In the genomic region with DNA sequence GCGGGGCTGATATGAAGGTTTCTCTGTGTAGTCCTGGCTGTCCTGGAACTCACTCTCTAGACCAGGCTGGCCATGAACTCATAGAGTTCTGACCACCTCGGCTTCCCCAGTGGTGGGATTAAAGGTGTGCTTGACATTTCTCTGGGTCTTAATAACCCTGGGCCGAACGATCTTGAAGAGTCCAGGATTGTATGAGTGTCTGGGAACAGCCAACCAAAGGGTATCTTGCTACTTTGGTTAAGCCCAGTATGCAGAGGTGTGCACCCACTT, we compare ENCODE assay signal across 9 mouse cellular contexts. TPM values are rescaled to one million over a fixed set of nuclear protein-coding genes. Genes with fewer than 3 reads are reported as not detected.
A peak's percentile ranks its signal among the peaks of the same experiment; 100 is the strongest.
DNase-seq lines count a peak whose midpoint lies in the region; ATAC-seq and TF ChIP-seq lines count a peak whose summit lies in the region.
"Had no signal": no experiment of that assay in that cellular context is flagged by ENCODE, and none has a peak within 500 bp of the region (broad histone marks: within the 10 kb centered on the region; RNA-seq: fewer than 3 reads in every experiment).

No protein-coding gene starts in this region.

- ATAC-seq in megakaryocyte, adult 5-6 weeks (ENCODE audit: poor library complexity, severe bottlenecking) = no peak
- ATAC-seq in heart, embryonic 15.5 days (replicated peaks; ENCODE audit: insufficient number of reproducible peaks, insufficient read depth, low FRiP score, low read depth) = no peak
- ATAC-seq in liver, embryonic 12.5 days = no peak
- no peak for ATAC-seq in stomach, postnatal 0 days (ENCODE audit: low FRiP score, low TSS enrichment)

- peaks cover 62% of the 10 kb centered on the region for H3K4me1 ChIP-seq in megakaryocyte, embryonic 14.5 days
- H3K4me1 ChIP-seq in heart, embryonic 15.5 days (replicated peaks) = peaks cover 44% of the 10 kb centered on the region
- peaks cover 56% of the 10 kb centered on the region for H3K4me1 ChIP-seq in liver, embryonic 12.5 days
- peaks cover 19% of the 10 kb centered on the region for H3K4me1 ChIP-seq in stomach, postnatal 0 days (replicated peaks; ENCODE audit: control insufficient read depth, insufficient read depth)

- peaks cover 31% of the 10 kb centered on the region for H3K27me3 ChIP-seq in megakaryocyte, embryonic 14.5 days (replicated peaks)
- H3K27me3 ChIP-seq in heart, embryonic 15.5 days = no peaks in the 10 kb centered on the region; the same call in 1 of the 2 replicates
- peaks cover 27% of the 10 kb centered on the region for H3K27me3 ChIP-seq in liver, embryonic 12.5 days (replicated peaks)
- H3K27me3 ChIP-seq in stomach, postnatal 0 days (ENCODE audit: control insufficient read depth, insufficient read depth, low read length) = no peaks in the 10 kb centered on the region

- H3K27ac ChIP-seq in heart, embryonic 15.5 days = peak overlapping the region; percentile 94
- no peak overlapping the region for H3K27ac ChIP-seq in liver, embryonic 12.5 days
- H3K27ac ChIP-seq in stomach, postnatal 0 days (replicated peaks) = peak overlapping the region; percentile 92

- WGBS in heart, embryonic 15.5 days = 62% methylated on average over 4 of the region's 4 CpGs
- WGBS in liver, embryonic 12.5 days (ENCODE audit: insufficient replicate concordance) = 56% methylated on average over 4 of the region's 4 CpGs
- WGBS in stomach, postnatal 0 days = 61% methylated on average over 4 of the region's 4 CpGs

- H3K9me3 ChIP-seq in megakaryocyte, embryonic 14.5 days = no peaks in the 10 kb centered on the region
- no peaks in the 10 kb centered on the region for H3K9me3 ChIP-seq in heart, embryonic 15.5 days (replicated peaks)
- H3K9me3 ChIP-seq in liver, embryonic 12.5 days (replicated peaks) = no peaks in the 10 kb centered on the region
- H3K9me3 ChIP-seq in stomach, postnatal 0 days (ENCODE audit: control insufficient read depth, low read length) = no peaks in the 10 kb centered on the region

- no peak for TF ChIP-seq CTCF in stomach, postnatal 0 days (IDR thresholded peaks at IDR 0.05; ENCODE audit: low read depth)

- H3K36me3 ChIP-seq in megakaryocyte, embryonic 14.5 days (replicated peaks; ENCODE audit: low read length) = peaks cover 13% of the 10 kb centered on the region
- no peaks in the 10 kb centered on the region for H3K36me3 ChIP-seq in heart, embryonic 15.5 days
- no peaks in the 10 kb centered on the region for H3K36me3 ChIP-seq in liver, embryonic 12.5 days
- no peaks in the 10 kb centered on the region for H3K36me3 ChIP-seq in stomach, postnatal 0 days (ENCODE audit: control insufficient read depth, insufficient read depth, low read length)

- no peak for TF ChIP-seq EP300 in stomach, postnatal 0 days (optimal IDR thresholded peaks at IDR 0.05)

- H3K9ac ChIP-seq in heart, embryonic 15.5 days = peak overlapping the region; percentile 26
- H3K9ac ChIP-seq in liver, embryonic 12.5 days = no peak overlapping the region
- peak overlapping the region; percentile 54 for H3K9ac ChIP-seq in stomach, postnatal 0 days (ENCODE audit: low read length)

- peak overlapping the region; percentile 89 for H3K4me3 ChIP-seq in megakaryocyte, embryonic 14.5 days (replicated peaks)
- peak overlapping the region; percentile 32 for H3K4me3 ChIP-seq in heart, embryonic 15.5 days
- no peak overlapping the region for H3K4me3 ChIP-seq in liver, embryonic 12.5 days
- no peak overlapping the region for H3K4me3 ChIP-seq in stomach, postnatal 0 days (ENCODE audit: low read depth, low read length)

- peak overlapping the region; percentile 49 for H3K4me2 ChIP-seq in heart, embryonic 15.5 days
- peak overlapping the region; percentile 54 for H3K4me2 ChIP-seq in liver, embryonic 12.5 days
- H3K4me2 ChIP-seq in stomach, postnatal 0 days (replicated peaks; ENCODE audit: low read depth) = peak overlapping the region; percentile 40

- no peak for DNase-seq in stomach, postnatal 0 days (ENCODE audit: low spot score)
- no peak for DNase-seq in embryo, embryonic 10 days (ENCODE audit: low spot score)
- DNase-seq in kidney, adult 11 months = no peak

RNA-seq across cellular contexts. Expression of gene C1qtnf6, which starts 0.2 kb away (rescaled TPM):
- polyA plus RNA-seq in megakaryocyte, embryonic 14.5 days (2012; ENCODE audit: insufficient read depth, low replicate concordance) = 22.8 and 31.2 TPM in 2 replicates
- 2.4 and 2.7 TPM in 2 replicates for total RNA-seq in megakaryocyte, adult 5-6 weeks (2015)
- total RNA-seq in megakaryocyte, adult 5-6 weeks (2017) = 0.89 TPM in 1 of 2 replicates, not detected in the other
- 28.9 and 37.3 TPM in 2 replicates for polyA plus RNA-seq in heart, embryonic 15.5 days (2015; fragmentation: Nextera tagmentation; extraction: Ambion mirVana)
- 5.2 and 5.6 TPM in 2 replicates for polyA plus RNA-seq in liver, embryonic 12.5 days (2016; fragmentation: Nextera tagmentation; extraction: Ambion mirVana)
- 20.2 and 24.6 TPM in 2 replicates for polyA plus RNA-seq in stomach, postnatal 0 days (2015; fragmentation: Nextera tagmentation; extraction: Ambion mirVana)

RNA-seq across cellular contexts. Expression of gene Sstr3, which starts 13.1 kb away (rescaled TPM):
- polyA plus RNA-seq in megakaryocyte, embryonic 14.5 days (2012; ENCODE audit: insufficient read depth, low replicate concordance) = not detected in 2 replicates
- total RNA-seq in megakaryocyte, adult 5-6 weeks (2015) = 0.02 TPM in 1 of 2 replicates, not detected in the other
- total RNA-seq in megakaryocyte, adult 5-6 weeks (2017) = not detected in 2 replicates
- polyA plus RNA-seq in heart, embryonic 15.5 days (2015; fragmentation: Nextera tagmentation; extraction: Ambion mirVana) = 0.11 and 0.20 TPM in 2 replicates
- polyA plus RNA-seq in liver, embryonic 12.5 days (2016; fragmentation: Nextera tagmentation; extraction: Ambion mirVana) = 0.02 TPM in 1 of 2 replicates, not detected in the other
- 0.02 and 0.08 TPM in 2 replicates for polyA plus RNA-seq in stomach, postnatal 0 days (2015; fragmentation: Nextera tagmentation; extraction: Ambion mirVana)
- total RNA-seq: neutrophil, adult 5-6 weeks had no signal

RNA-seq across cellular contexts. Expression of gene Il2rb, which starts 36.3 kb away (rescaled TPM):
- polyA plus RNA-seq in megakaryocyte, embryonic 14.5 days (2012; ENCODE audit: insufficient read depth, low replicate concordance) = not detected in 2 replicates
- 7.0 and 10.5 TPM in 2 replicates for total RNA-seq in megakaryocyte, adult 5-6 weeks (2015)
- 5.4 and 9.4 TPM in 2 replicates for total RNA-seq in megakaryocyte, adult 5-6 weeks (2017)
- 0.30 and 1.9 TPM in 2 replicates for polyA plus RNA-seq in heart, embryonic 15.5 days (2015; fragmentation: Nextera tagmentation; extraction: Ambion mirVana)
- polyA plus RNA-seq in liver, embryonic 12.5 days (2016; fragmentation: Nextera tagmentation; extraction: Ambion mirVana) = 0.11 and 0.15 TPM in 2 replicates
- polyA plus RNA-seq in stomach, postnatal 0 days (2015; fragmentation: Nextera tagmentation; extraction: Ambion mirVana) = 0.24 and 0.30 TPM in 2 replicates
- total RNA-seq: gastrocnemius, postnatal 14 days had no signal

RNA-seq across cellular contexts. Expression of gene Rac2, which starts 41.2 kb away (rescaled TPM):
- 860 and 3,464 TPM in 2 replicates for polyA plus RNA-seq in megakaryocyte, embryonic 14.5 days (2012; ENCODE audit: insufficient read depth, low replicate concordance)
- 581 and 637 TPM in 2 replicates for total RNA-seq in megakaryocyte, adult 5-6 weeks (2015)
- total RNA-seq in megakaryocyte, adult 5-6 weeks (2017) = 416 and 453 TPM in 2 replicates
- polyA plus RNA-seq in heart, embryonic 15.5 days (2015; fragmentation: Nextera tagmentation; extraction: Ambion mirVana) = 9.3 and 52.8 TPM in 2 replicates
- 87.7 and 90.9 TPM in 2 replicates for polyA plus RNA-seq in liver, embryonic 12.5 days (2016; fragmentation: Nextera tagmentation; extraction: Ambion mirVana)
- polyA plus RNA-seq in stomach, postnatal 0 days (2015; fragmentation: Nextera tagmentation; extraction: Ambion mirVana) = 6.4 and 8.0 TPM in 2 replicates

Comparison
In these comparisons a context has a peak if more than half of its experiments do, and no peak if none do; other contexts are left out.
1. H3K4me3 ChIP-seq: peak in megakaryocyte, embryonic 14.5 days (single experiment) and heart, embryonic 15.5 days (single experiment); none in liver, embryonic 12.5 days (single experiment) and stomach, postnatal 0 days (single experiment).
2. Peak in every context shown above with its lines, with median percentiles within 50 percentile points of each other: H3K4me2 ChIP-seq.